Mouse (Mus musculus) stomach, embryonic 14.5 days (tissue): Measurements from ENCODE around the gene Ttyh3. TPM values are rescaled to one million over a fixed set of nuclear protein-coding genes. Genes with fewer than 3 reads are reported as not detected.

ENCODE experiments used
- ATAC-seq: fragments of 200-750 bp; cut with Nextera tagmentation; 2 replicates; pipeline ENCODE4 v1.8.0; 2017; ENCODE audit warnings: low read depth, moderate TSS enrichment; ENCODE audit not compliant: insufficient number of reproducible peaks, insufficient read depth, low FRiP score
- H3K27ac ChIP-seq: fragments of 300-500 bp; sonication (generic); 2 replicates; pipeline ENCODE4 v1.5.1; 2014; ENCODE audit warnings: mild to moderate bottlenecking, low read length, moderate library complexity, mixed read lengths
- H3K27me3 ChIP-seq: fragments of 300-500 bp; sonication (generic); 2 replicates; pipeline ENCODE4 v1.6.1; 2014; ENCODE audit warnings: low read length, control low read depth, mixed read lengths; ENCODE audit not compliant: control insufficient read depth, insufficient read depth
- H3K36me3 ChIP-seq: fragments of 300-500 bp; sonication (generic); 2 replicates; pipeline ENCODE4 v1.6.1; 2014; ENCODE audit warnings: mild to moderate bottlenecking, control low read depth, low read length, moderate library complexity, mixed read lengths; ENCODE audit not compliant: control insufficient read depth, insufficient read depth
- H3K4me1 ChIP-seq: fragments of 300-500 bp; sonication (generic); 2 replicates; pipeline ENCODE4 v1.6.1; 2014; ENCODE audit warnings: low read length, control low read depth, mixed read lengths; ENCODE audit not compliant: control insufficient read depth, insufficient read depth
- H3K4me2 ChIP-seq: fragments of 300-500 bp; sonication (generic); replicated peaks from 2 replicates; pipeline ENCODE4 v1.6.1; 2014; ENCODE audit warnings: low read depth, low read length, control low read depth
- H3K4me3 ChIP-seq: fragments of 300-500 bp; sonication (generic); 2 replicates; pipeline ENCODE4 v1.5.1; 2014; ENCODE audit warnings: low read depth, low read length, control low read depth
- H3K9ac ChIP-seq: fragments of 300-500 bp; sonication (generic); replicated peaks from 2 replicates; pipeline ENCODE4 v1.6.1; 2014; ENCODE audit warnings: low read depth, mild to moderate bottlenecking, control low read depth, low read length, moderate library complexity, mixed read lengths
- H3K9me3 ChIP-seq: fragments of 300-500 bp; sonication (generic); 2 replicates; pipeline ENCODE4 v1.6.1; 2016; ENCODE audit warnings: low read depth, low read length, control low read depth; ENCODE audit not compliant: control insufficient read depth
- WGBS: fragments of 180-500 bp; shearing (Covaris S2); extraction: QIAGEN DNeasy Blood & Tissue Kit; methylation state at CpG from one replicate; pipeline ENCODE4 v1.1.7; 2014; 5-methylcytosine and 5-hydroxymethylcytosine counted together
- polyA plus RNA-seq: library from polyadenylated mRNA; unstranded; fragments of >200 nt; fragmentation: Nextera tagmentation; extraction: Ambion mirVana; gene quantifications from 2 replicates; pipeline ENCODE4 v1.2.1, GENCODE M21; 2014

Gene Ttyh3
- polyA plus RNA-seq, 1 experiment from 2014 or later, result 43.1 TPM

DNA sequence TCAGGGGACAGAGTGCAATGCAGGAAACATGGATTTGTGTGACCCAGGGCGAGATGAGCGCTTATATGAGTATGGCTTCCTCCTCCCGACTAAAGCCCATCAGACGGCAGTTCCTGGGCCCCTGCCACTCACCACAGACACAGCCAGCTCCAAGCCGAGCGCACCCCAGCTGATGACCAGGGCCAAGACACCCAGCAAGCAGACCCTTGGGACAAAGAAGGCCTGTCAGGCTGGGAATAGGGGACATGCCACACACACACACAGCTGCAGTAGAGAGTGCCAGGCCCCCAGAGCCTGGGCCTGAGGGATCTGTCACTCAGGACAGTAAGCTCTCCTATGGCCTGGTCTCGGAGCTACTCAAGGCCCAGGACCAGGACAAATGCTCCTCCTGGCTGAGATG, 15.4 kb downstream of the Ttyh3 start:
- Histone ChIP-seq H3K4me1 (no peaks in the 10 kb centered on the region), H3K36me3 (peaks cover 74% of the 10 kb centered on the region)
- WGBS, result 88% methylated on average over 7 of the region's 7 CpGs

GRCm38 (mm10) chr5:140628995-140629394, 19.8 kb downstream of the Ttyh3 start:
- no peak overlapping the region for H3K27ac ChIP-seq
- no peaks in the 10 kb centered on the region for H3K4me1 ChIP-seq
- H3K27me3 ChIP-seq, result no peaks in the 10 kb centered on the region
- H3K9me3 ChIP-seq, result peaks cover 6% of the 10 kb centered on the region; the same call in 1 of the 2 replicates
- no peak for ATAC-seq
- H3K36me3 ChIP-seq, result peaks cover 85% of the 10 kb centered on the region
- 87% methylated on average over 9 of the region's 9 CpGs for WGBS
- no peak overlapping the region for H3K4me3 ChIP-seq
- H3K9ac ChIP-seq, result no peak overlapping the region
- no peak overlapping the region for H3K4me2 ChIP-seq

More for the DNA sequence above, 15.4 kb downstream of the Ttyh3 start:
- Histone ChIP-seq H3K27me3 (no peaks in the 10 kb centered on the region), H3K27ac (no peak overlapping the region), H3K4me3 (no peak overlapping the region), H3K9me3 (no peaks in the 10 kb centered on the region), H3K4me2 (no peak overlapping the region), H3K9ac (no peak overlapping the region)
- ATAC-seq, result no peak

- H3K27ac ChIP-seq, result no peak overlapping the region
- no peak overlapping the region for H3K9ac ChIP-seq
- no peaks in the 10 kb centered on the region for H3K27me3 ChIP-seq
- H3K4me2 ChIP-seq, result no peak overlapping the region
- WGBS, result 93% methylated on average over 5 of the region's 5 CpGs
- no peak for ATAC-seq
- H3K4me1 ChIP-seq, result no peaks in the 10 kb centered on the region
- peaks cover 6% of the 10 kb centered on the region; the same call in 1 of the 2 replicates for H3K9me3 ChIP-seq
- peaks cover 87% of the 10 kb centered on the region for H3K36me3 ChIP-seq
- H3K4me3 ChIP-seq, result no peak overlapping the region
Observed at GRCm38 (mm10) chr5:140627580-140627979, 21.3 kb downstream of the Ttyh3 start.

- H3K36me3 ChIP-seq, result peaks cover 78% of the 10 kb centered on the region
- no peak overlapping the region for H3K9ac ChIP-seq
- H3K27ac ChIP-seq, result no peak overlapping the region
- H3K4me2 ChIP-seq, result no peak overlapping the region
- no peaks in the 10 kb centered on the region for H3K4me1 ChIP-seq
- 91% methylated on average over 13 of the region's 13 CpGs for WGBS
- no peaks in the 10 kb centered on the region for H3K27me3 ChIP-seq
- peaks cover 6% of the 10 kb centered on the region; the same call in 1 of the 2 replicates for H3K9me3 ChIP-seq
- H3K4me3 ChIP-seq, result no peak overlapping the region
- no peak for ATAC-seq
Observed at GRCm38 (mm10) chr5:140624961-140625360, 23.9 kb downstream of the Ttyh3 start.

- Histone ChIP-seq H3K9me3 (peaks cover 6% of the 10 kb centered on the region; the same call in 1 of the 2 replicates), H3K4me1 (no peaks in the 10 kb centered on the region), H3K27me3 (no peaks in the 10 kb centered on the region), H3K36me3 (peaks cover 71% of the 10 kb centered on the region), H3K4me2 (no peak overlapping the region), H3K4me3 (no peak overlapping the region), H3K9ac (no peak overlapping the region), H3K27ac (no peak overlapping the region)
- 83% methylated on average over 5 of the region's 5 CpGs for WGBS
- ATAC-seq, result no peak
Observed at GRCm38 (mm10) chr5:140624238-140624637, 24.6 kb downstream of the Ttyh3 start.

GRCm38 (mm10) chr5:140623791-140624190, 25.0 kb downstream of the Ttyh3 start:
- Histone ChIP-seq H3K4me2 (no peak overlapping the region), H3K4me1 (no peaks in the 10 kb centered on the region)

GRCm38 (mm10) chr5:140622978-140623670, 25.7 kb downstream of the Ttyh3 start:
- no peak overlapping the region for H3K9ac ChIP-seq
- ATAC-seq, result no peak
- H3K4me2 ChIP-seq, result no peak overlapping the region
- peaks cover 4% of the 10 kb centered on the region; the same call in 1 of the 2 replicates for H3K9me3 ChIP-seq
- peaks cover 60% of the 10 kb centered on the region for H3K36me3 ChIP-seq
- 96% methylated on average over 23 of the region's 23 CpGs for WGBS
- H3K27ac ChIP-seq, result no peak overlapping the region
- no peaks in the 10 kb centered on the region for H3K27me3 ChIP-seq
- no peak overlapping the region for H3K4me3 ChIP-seq
- H3K4me1 ChIP-seq, result no peaks in the 10 kb centered on the region

More at GRCm38 (mm10) chr5:140623791-140624190, 25.0 kb downstream of the Ttyh3 start:
- Histone ChIP-seq H3K27ac (no peak overlapping the region), H3K4me3 (no peak overlapping the region), H3K9me3 (peaks cover 6% of the 10 kb centered on the region; the same call in 1 of the 2 replicates), H3K36me3 (peaks cover 66% of the 10 kb centered on the region), H3K9ac (no peak overlapping the region), H3K27me3 (no peaks in the 10 kb centered on the region)
- WGBS, result 75% methylated on average over 4 of the region's 4 CpGs
- ATAC-seq, result no peak

DNA sequence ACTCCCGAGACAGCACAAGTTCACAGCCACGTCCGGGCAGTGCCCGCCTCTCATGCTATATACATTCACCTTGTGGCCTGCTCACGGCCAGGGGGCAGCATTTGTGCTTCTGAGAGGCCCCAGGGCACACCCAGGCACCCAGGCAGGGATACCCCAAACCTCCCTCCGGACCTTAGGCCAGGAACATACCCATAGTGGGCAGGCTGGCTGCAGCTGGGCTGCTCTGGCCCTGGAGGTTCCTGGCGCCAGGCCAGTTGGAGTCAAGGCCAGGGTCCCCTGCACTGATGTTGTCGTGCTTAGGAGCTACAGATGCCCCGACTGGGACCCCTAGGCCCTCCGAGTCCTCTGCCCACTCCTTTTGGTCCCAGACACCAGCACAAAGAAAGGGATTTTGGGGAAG, 27.3 kb downstream of the Ttyh3 start:
- H3K4me3 ChIP-seq, result no peak overlapping the region
- H3K27me3 ChIP-seq, result no peaks in the 10 kb centered on the region
- ATAC-seq, result no peak
- no peak overlapping the region for H3K4me2 ChIP-seq
- H3K9ac ChIP-seq, result no peak overlapping the region
- no peaks in the 10 kb centered on the region for H3K4me1 ChIP-seq
- no peaks in the 10 kb centered on the region for H3K9me3 ChIP-seq
- H3K27ac ChIP-seq, result no peak overlapping the region
- WGBS, result 73% methylated on average over 10 of the region's 10 CpGs
- peaks cover 44% of the 10 kb centered on the region for H3K36me3 ChIP-seq

DNA sequence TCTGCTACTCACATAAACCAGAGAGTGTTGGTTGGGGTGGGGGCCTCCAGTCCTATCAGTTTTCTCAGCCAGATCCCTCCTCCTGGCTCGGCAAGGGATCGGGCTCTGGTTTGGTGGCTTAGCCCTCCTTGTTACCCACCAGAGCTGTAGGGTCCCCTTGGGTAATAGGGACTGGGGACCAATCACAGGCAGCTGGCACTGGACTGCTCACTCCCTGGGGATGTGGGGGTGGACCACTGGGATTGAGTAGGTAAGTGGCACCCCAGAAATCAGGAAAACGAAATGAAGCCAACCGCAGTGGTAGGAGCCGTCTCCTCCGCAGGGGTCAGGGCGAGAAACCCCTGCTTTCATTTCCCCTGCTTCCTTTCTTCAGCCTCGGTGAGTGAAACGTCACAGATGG, 27.7 kb downstream of the Ttyh3 start:
- peaks cover 39% of the 10 kb centered on the region for H3K36me3 ChIP-seq
- 76% methylated on average over 9 of the region's 9 CpGs for WGBS

More for the DNA sequence above, 27.7 kb downstream of the Ttyh3 start:
- H3K4me2 ChIP-seq, result no peak overlapping the region
- H3K9ac ChIP-seq, result no peak overlapping the region
- no peaks in the 10 kb centered on the region for H3K4me1 ChIP-seq
- no peaks in the 10 kb centered on the region for H3K27me3 ChIP-seq
- H3K9me3 ChIP-seq, result no peaks in the 10 kb centered on the region
- H3K27ac ChIP-seq, result no peak overlapping the region
- no peak overlapping the region for H3K4me3 ChIP-seq
- no peak for ATAC-seq
